Mouse (Mus musculus): ENCODE data around the gene Dnajc25. TPM values are rescaled to one million over a fixed set of nuclear protein-coding genes. Genes with fewer than 3 reads are reported as not detected.

Gene Dnajc25
- polyA plus RNA-seq, 1 experiment from 2014 or later = 12.5 TPM

GRCm38 (mm10) chr4:59000614-59001013 lies 5.8 kb downstream of the Dnajc25 start:
- ATAC-seq (no peak), DNase-seq (peak; percentile 59)
- Histone ChIP-seq H3K4me2 (ENCODE audit: low read depth, low read length) (no peak overlapping the region), H3K4me3 (ENCODE audit: low read depth, low read length) (no peak overlapping the region), H3K36me3 (replicated peaks; ENCODE audit: insufficient read depth, low read length) (no peaks in the 10 kb centered on the region), H3K27me3 (ENCODE audit: insufficient read depth, low read length) (no peaks in the 10 kb centered on the region), H3K9me3 (ENCODE audit: low read length) (no peaks in the 10 kb centered on the region), H3K4me1 (ENCODE audit: insufficient read depth) (peaks cover 16% of the 10 kb centered on the region), H3K9ac (replicated peaks) (no peak overlapping the region), H3K27ac (ENCODE audit: low read depth) (no peak overlapping the region)
- WGBS (ENCODE audit: insufficient replicate concordance) = 3% methylated on average over 2 of the region's 2 CpGs
- TF ChIP-seq CTCF (IDR thresholded peaks at IDR 0.05; ENCODE audit: low read depth) (peak; percentile 69), EP300 (IDR thresholded peaks at IDR 0.05; ENCODE audit: low read depth) (no peak)

GRCm38 (mm10) chr4:59002948-59003805 lies 8.3 kb downstream of the Dnajc25 start, which contains the start of gene Gm20503:
Gene Gm20503, plus strand, starts transcription at chr4:59003210.
- Histone ChIP-seq H3K9me3 (ENCODE audit: low read length) (no peaks in the 10 kb centered on the region), H3K4me1 (ENCODE audit: insufficient read depth) (peaks cover 35% of the 10 kb centered on the region), H3K4me2 (ENCODE audit: low read depth, low read length) (peak within 1 kb of the TSS; percentile 97), H3K27ac (ENCODE audit: low read depth) (peak within 1 kb of the TSS; percentile 93), H3K36me3 (replicated peaks; ENCODE audit: insufficient read depth, low read length) (no peaks in the 10 kb centered on the region), H3K4me3 (ENCODE audit: low read depth, low read length) (peak within 1 kb of the TSS; percentile 93), H3K9ac (replicated peaks) (peak within 1 kb of the TSS; percentile 90), H3K27me3 (ENCODE audit: insufficient read depth, low read length) (no peaks in the 10 kb centered on the region)
- ATAC-seq (peak; percentile 95), DNase-seq (peak; percentile 93)
- no peak for TF ChIP-seq EP300 (IDR thresholded peaks at IDR 0.05; ENCODE audit: low read depth)
- no peak for TF ChIP-seq CTCF (IDR thresholded peaks at IDR 0.05; ENCODE audit: low read depth)
- under 1% methylated on average over 82 of the region's 89 CpGs for WGBS (ENCODE audit: insufficient replicate concordance)

- TF ChIP-seq CTCF (IDR thresholded peaks at IDR 0.05; ENCODE audit: low read depth) (no peak), EP300 (IDR thresholded peaks at IDR 0.05; ENCODE audit: low read depth) (no peak)
- Histone ChIP-seq H3K4me3 (ENCODE audit: low read depth, low read length) (peak overlapping the region; percentile 93), H3K4me2 (ENCODE audit: low read depth, low read length) (peak overlapping the region; percentile 97), H3K27ac (ENCODE audit: low read depth) (peak overlapping the region; percentile 93), H3K4me1 (ENCODE audit: insufficient read depth) (peaks cover 39% of the 10 kb centered on the region), H3K27me3 (ENCODE audit: insufficient read depth, low read length) (no peaks in the 10 kb centered on the region), H3K9ac (replicated peaks) (peak overlapping the region; percentile 90), H3K36me3 (replicated peaks; ENCODE audit: insufficient read depth, low read length) (no peaks in the 10 kb centered on the region), H3K9me3 (ENCODE audit: low read length) (no peaks in the 10 kb centered on the region)
- DNase-seq (peak; percentile 51), ATAC-seq (peak; percentile 35)
- WGBS (ENCODE audit: insufficient replicate concordance) = 14% methylated on average over 7 of the region's 7 CpGs
These were observed 8.9 kb downstream of the Dnajc25 start for GRCm38 (mm10) chr4:59003806-59004200.

GRCm38 (mm10) chr4:59006211-59006610 lies 11.3 kb downstream of the Dnajc25 start:
- ATAC-seq (no peak), DNase-seq (no peak)
- peaks cover 52% of the 10 kb centered on the region for H3K4me1 ChIP-seq (ENCODE audit: insufficient read depth)
- TF ChIP-seq EP300 (IDR thresholded peaks at IDR 0.05; ENCODE audit: low read depth) (no peak), CTCF (IDR thresholded peaks at IDR 0.05; ENCODE audit: low read depth) (no peak)
- H3K27ac ChIP-seq (ENCODE audit: low read depth) = no peak overlapping the region
- WGBS (ENCODE audit: insufficient replicate concordance) = 53% methylated on average over 8 of the region's 8 CpGs
- H3K9me3 ChIP-seq (ENCODE audit: low read length) = no peaks in the 10 kb centered on the region
- H3K4me3 ChIP-seq (ENCODE audit: low read depth, low read length) = no peak overlapping the region
- H3K4me2 ChIP-seq (ENCODE audit: low read depth, low read length) = no peak overlapping the region
- H3K9ac ChIP-seq (replicated peaks) = no peak overlapping the region
- no peaks in the 10 kb centered on the region for H3K27me3 ChIP-seq (ENCODE audit: insufficient read depth, low read length)
- H3K36me3 ChIP-seq (replicated peaks; ENCODE audit: insufficient read depth, low read length) = no peaks in the 10 kb centered on the region

GRCm38 (mm10) chr4:59007016-59007415 lies 12.2 kb downstream of the Dnajc25 start:
- no peaks in the 10 kb centered on the region for H3K27me3 ChIP-seq (ENCODE audit: insufficient read depth, low read length)
- 66% methylated on average over 6 of the region's 6 CpGs for WGBS (ENCODE audit: insufficient replicate concordance)
- no peak overlapping the region for H3K27ac ChIP-seq (ENCODE audit: low read depth)
- no peak for ATAC-seq
- peak overlapping the region; percentile 26 for H3K4me2 ChIP-seq (ENCODE audit: low read depth, low read length)
- peaks cover 52% of the 10 kb centered on the region for H3K4me1 ChIP-seq (ENCODE audit: insufficient read depth)
- H3K4me3 ChIP-seq (ENCODE audit: low read depth, low read length) = no peak overlapping the region
- no peaks in the 10 kb centered on the region for H3K9me3 ChIP-seq (ENCODE audit: low read length)
- H3K36me3 ChIP-seq (replicated peaks; ENCODE audit: insufficient read depth, low read length) = no peaks in the 10 kb centered on the region
- TF ChIP-seq CTCF (IDR thresholded peaks at IDR 0.05; ENCODE audit: low read depth) = no peak
- TF ChIP-seq EP300 (IDR thresholded peaks at IDR 0.05; ENCODE audit: low read depth) = no peak
- H3K9ac ChIP-seq (replicated peaks) = no peak overlapping the region
- DNase-seq = no peak

GRCm38 (mm10) chr4:59007974-59008373 lies 13.1 kb downstream of the Dnajc25 start:
- Histone ChIP-seq H3K4me2 (ENCODE audit: low read depth, low read length) (no peak overlapping the region), H3K9me3 (ENCODE audit: low read length) (no peaks in the 10 kb centered on the region), H3K27ac (ENCODE audit: low read depth) (no peak overlapping the region), H3K36me3 (replicated peaks; ENCODE audit: insufficient read depth, low read length) (no peaks in the 10 kb centered on the region), H3K9ac (replicated peaks) (no peak overlapping the region), H3K4me3 (ENCODE audit: low read depth, low read length) (no peak overlapping the region), H3K27me3 (ENCODE audit: insufficient read depth, low read length) (no peaks in the 10 kb centered on the region), H3K4me1 (ENCODE audit: insufficient read depth) (peaks cover 48% of the 10 kb centered on the region)
- WGBS (ENCODE audit: insufficient replicate concordance) = 80% methylated on average over 5 of the region's 5 CpGs
- DNase-seq = no peak
- TF ChIP-seq CTCF (IDR thresholded peaks at IDR 0.05; ENCODE audit: low read depth) (no peak), EP300 (IDR thresholded peaks at IDR 0.05; ENCODE audit: low read depth) (no peak)
- no peak for ATAC-seq
